Mouse (Mus musculus) hematopoietic stem cell, adult 5-6 weeks (primary cell): ENCODE measurements around the gene Adipor2. TPM values are rescaled to one million over a fixed set of nuclear protein-coding genes. Genes with fewer than 3 reads are reported as not detected.

Experiments used
- ATAC-seq, 2 experiments: fragments of 125-278 bp in 1 of 2; replicated peaks in 1 of 2; 2 replicates each; pipeline ENCODE4 v1.8.0; 2016 to 2017; ENCODE audit warnings: inconsistent platforms in 2 of 2, mild to moderate bottlenecking in 2 of 2, moderate number of reproducible peaks in 2 of 2, low read depth in 1 of 2, moderate TSS enrichment in 1 of 2; ENCODE audit not compliant: low FRiP score in 2 of 2, poor library complexity in 2 of 2, severe bottlenecking in 2 of 2, insufficient read depth in 1 of 2, low TSS enrichment in 1 of 2
- total RNA-seq: library from RNA; stranded (forward); fragments of 172-1452, 232-1000 nt; gene quantifications from 2 replicates; pipeline ENCODE4 v1.2.3, GENCODE M21; 2017

Gene Adipor2
- total RNA-seq, 1 experiment from 2014 or later, result 145 TPM

- ATAC-seq, result no peak
Observed at GRCm38 (mm10) chr6:119310176-119310575, 107.3 kb downstream of the Adipor2 start.

- no peak for ATAC-seq
Observed at GRCm38 (mm10) chr6:119307867-119308413, 109.6 kb downstream of the Adipor2 start.

GRCm38 (mm10) chr6:119303331-119303730 lies 114.2 kb downstream of the Adipor2 start:
- ATAC-seq, result no peak

Other genes with a start within 250 kb of the Adipor2 start
- 10.2 and 12.1 TPM in 2 replicates for gene Dcp1b, start 242.5 kb downstream of the Adipor2 start, total RNA-seq
- not detected in 2 replicates for gene Cacna1c, start 221.3 kb downstream of the Adipor2 start, total RNA-seq
- 1.1 and 3.7 TPM in 2 replicates for gene Cacna2d4, start 181.2 kb downstream of the Adipor2 start, total RNA-seq
- gene Lrtm2, start 86.9 kb downstream of the Adipor2 start, total RNA-seq, result 0.25 and 1.3 TPM in 2 replicates
- 57.2 and 67.6 TPM in 2 replicates for gene Fbxl14, start 62.0 kb upstream of the Adipor2 start, total RNA-seq
- gene Wnt5b, start 126.6 kb upstream of the Adipor2 start, total RNA-seq, result 0.81 TPM in 1 of 2 replicates, not detected in the other